In genomic region chr4:124849631-124850260, GRCm38 (mm10) we compare ENCODE assay signal across 8 mouse cellular contexts. TPM values are rescaled to one million over a fixed set of nuclear protein-coding genes. Genes with fewer than 3 reads are reported as not detected.
A peak's percentile ranks its signal among the peaks of the same experiment; 100 is the strongest.
DNase-seq lines count a peak whose midpoint lies in the region; ATAC-seq and TF ChIP-seq lines count a peak whose summit lies in the region.

No protein-coding gene starts in this region.

- H3K4me2 ChIP-seq in forebrain, embryonic 13.5 days, result peak overlapping the region; percentile 94
- peak overlapping the region; percentile 71 for H3K4me2 ChIP-seq in heart, postnatal 0 days (ENCODE audit: low read depth, low read length)
- H3K4me2 ChIP-seq in liver, embryonic 16.5 days (ENCODE audit: low read depth, low read length), result peak overlapping the region; percentile 95

- TF ChIP-seq EP300 in heart, postnatal 0 days (IDR thresholded peaks at IDR 0.05; ENCODE audit: low read depth), result no peak

- no peaks in the 10 kb centered on the region for H3K27me3 ChIP-seq in forebrain, embryonic 13.5 days
- H3K27me3 ChIP-seq in heart, postnatal 0 days (ENCODE audit: control insufficient read depth, insufficient read depth, low read length), result no peaks in the 10 kb centered on the region
- no peaks in the 10 kb centered on the region for H3K27me3 ChIP-seq in liver, embryonic 16.5 days (ENCODE audit: control insufficient read depth, insufficient read depth, low read depth, low read length)

- H3K4me1 ChIP-seq in brown adipose tissue, adult 24 weeks (ENCODE audit: control insufficient read depth, insufficient read depth, insufficient read length, low read length), result peaks cover 2% of the 10 kb centered on the region; the same call in 1 of the 2 replicates
- peaks cover 35% of the 10 kb centered on the region for H3K4me1 ChIP-seq in forebrain, embryonic 13.5 days
- peaks cover 15% of the 10 kb centered on the region for H3K4me1 ChIP-seq in heart, postnatal 0 days (ENCODE audit: control insufficient read depth, insufficient read depth)
- peaks cover 24% of the 10 kb centered on the region for H3K4me1 ChIP-seq in liver, embryonic 16.5 days (ENCODE audit: control insufficient read depth, low read depth, low read length)

- peak; percentile 53 for ATAC-seq in forebrain, embryonic 13.5 days
- no peak; the same call in 1 of the 2 replicates for ATAC-seq in heart, postnatal 0 days (ENCODE audit: insufficient read depth, low read depth)
- no peak for ATAC-seq in liver, embryonic 16.5 days (ENCODE audit: low read depth)

- DNase-seq in NIH3T3 (ENCODE audit: low read depth), result peak; percentile 76
- peak; percentile 55 for DNase-seq in heart, postnatal 0 days (ENCODE audit: low spot score)
- DNase-seq in kidney, postnatal 36 days, result peak; percentile 73 to 74
- DNase-seq in ovary, postnatal 10 days (ENCODE audit: low spot score), result peak; percentile 47
- DNase-seq in yolk sac, embryonic 10.5 days (ENCODE audit: low spot score), result no peak

- H3K4me3 ChIP-seq in brown adipose tissue, adult 24 weeks (ENCODE audit: insufficient read depth, low read depth, low read length), result peak overlapping the region; percentile 68
- peak overlapping the region; percentile 100 for H3K4me3 ChIP-seq in forebrain, embryonic 13.5 days
- peak overlapping the region; percentile 91 for H3K4me3 ChIP-seq in heart, postnatal 0 days (ENCODE audit: low read depth, low read length)
- peak overlapping the region; percentile 94 for H3K4me3 ChIP-seq in liver, embryonic 16.5 days (ENCODE audit: low read depth, low read length)

- peak overlapping the region; percentile 60 for H3K27ac ChIP-seq in brown adipose tissue, adult 24 weeks (replicated peaks; ENCODE audit: low read depth, low read length)
- peak overlapping the region; percentile 94 for H3K27ac ChIP-seq in forebrain, embryonic 13.5 days
- H3K27ac ChIP-seq in heart, postnatal 0 days (ENCODE audit: low read depth), result peak overlapping the region; percentile 90
- H3K27ac ChIP-seq in liver, embryonic 16.5 days (ENCODE audit: low read length), result peak overlapping the region; percentile 80

- peak overlapping the region; percentile 93 for H3K9ac ChIP-seq in forebrain, embryonic 13.5 days
- H3K9ac ChIP-seq in heart, postnatal 0 days (replicated peaks; ENCODE audit: low read depth, low read length), result peak overlapping the region; percentile 86
- peak overlapping the region; percentile 84 for H3K9ac ChIP-seq in liver, embryonic 16.5 days (ENCODE audit: low read depth, low read length)

- H3K36me3 ChIP-seq in forebrain, embryonic 13.5 days (ENCODE audit: poor library complexity, severe bottlenecking), result peaks cover 40% of the 10 kb centered on the region
- H3K36me3 ChIP-seq in heart, postnatal 0 days (replicated peaks; ENCODE audit: control insufficient read depth, insufficient read depth, low read length), result peaks cover 23% of the 10 kb centered on the region
- H3K36me3 ChIP-seq in liver, embryonic 16.5 days (ENCODE audit: control insufficient read depth, insufficient read depth), result peaks cover 4% of the 10 kb centered on the region

- H3K9me3 ChIP-seq in forebrain, embryonic 13.5 days (replicated peaks), result no peaks in the 10 kb centered on the region
- H3K9me3 ChIP-seq in heart, postnatal 0 days (replicated peaks; ENCODE audit: control insufficient read depth, low read length), result no peaks in the 10 kb centered on the region
- H3K9me3 ChIP-seq in liver, embryonic 16.5 days (replicated peaks; ENCODE audit: control insufficient read depth, low read length), result no peaks in the 10 kb centered on the region

- WGBS in forebrain, embryonic 13.5 days, result under 1% methylated on average over 23 of the region's 24 CpGs
- 0% methylated on average over 24 of the region's 24 CpGs for WGBS in heart, postnatal 0 days
- WGBS in liver, embryonic 16.5 days (ENCODE audit: insufficient replicate concordance), result 11% methylated on average over 24 of the region's 24 CpGs

- TF ChIP-seq CTCF in heart, postnatal 0 days (IDR thresholded peaks at IDR 0.05; ENCODE audit: low read depth), result no peak

RNA-seq across cellular contexts. Expression of gene Yrdc, which starts 0.7 kb away (rescaled TPM):
- polyA plus RNA-seq in brown adipose tissue, adult 24 weeks (2012; ENCODE audit: insufficient read depth, insufficient read length, missing spikeins), result 15.8 and 17.4 TPM in 2 replicates
- 45.8 and 51.4 TPM in 2 replicates for polyA plus RNA-seq in forebrain, embryonic 13.5 days (2015; fragmentation: Nextera tagmentation; extraction: Ambion mirVana)
- total RNA-seq in heart, postnatal 0 days (2014; rRNA removed; ENCODE audit: low replicate concordance), result 31.8 and 41.3 TPM in 2 replicates
- 15.8 and 16.9 TPM in 2 replicates for polyA plus RNA-seq in heart, postnatal 0 days (2015; fragmentation: Nextera tagmentation; extraction: Ambion mirVana)
- polyA plus RNA-seq in liver, embryonic 16.5 days (2015; fragmentation: Nextera tagmentation; extraction: Ambion mirVana), result 10.6 and 12.5 TPM in 2 replicates

RNA-seq across cellular contexts. Expression of gene 1110065P20Rik, which starts 1.2 kb away (rescaled TPM):
- 37.8 and 44.1 TPM in 2 replicates for polyA plus RNA-seq in brown adipose tissue, adult 24 weeks (2012; ENCODE audit: insufficient read depth, insufficient read length, missing spikeins)
- 59.2 and 63.6 TPM in 2 replicates for polyA plus RNA-seq in forebrain, embryonic 13.5 days (2015; fragmentation: Nextera tagmentation; extraction: Ambion mirVana)
- total RNA-seq in heart, postnatal 0 days (2014; rRNA removed; ENCODE audit: low replicate concordance), result 70.2 and 127 TPM in 2 replicates
- 51.5 and 54.3 TPM in 2 replicates for polyA plus RNA-seq in heart, postnatal 0 days (2015; fragmentation: Nextera tagmentation; extraction: Ambion mirVana)
- polyA plus RNA-seq in liver, embryonic 16.5 days (2015; fragmentation: Nextera tagmentation; extraction: Ambion mirVana), result 8.3 and 11.1 TPM in 2 replicates

RNA-seq across cellular contexts. Expression of gene Maneal, which starts 12.2 kb away (rescaled TPM):
- polyA plus RNA-seq in brown adipose tissue, adult 24 weeks (2012; ENCODE audit: insufficient read depth, insufficient read length, missing spikeins), result 0.42 TPM in 1 of 2 replicates, not detected in the other
- 5.1 and 5.7 TPM in 2 replicates for polyA plus RNA-seq in forebrain, embryonic 13.5 days (2015; fragmentation: Nextera tagmentation; extraction: Ambion mirVana)
- 0.39 TPM in 1 of 2 replicates, not detected in the other for total RNA-seq in heart, postnatal 0 days (2014; rRNA removed; ENCODE audit: low replicate concordance)
- 0.04 and 0.11 TPM in 2 replicates for polyA plus RNA-seq in heart, postnatal 0 days (2015; fragmentation: Nextera tagmentation; extraction: Ambion mirVana)
- 0.02 TPM in 1 of 2 replicates, not detected in the other for polyA plus RNA-seq in liver, embryonic 16.5 days (2015; fragmentation: Nextera tagmentation; extraction: Ambion mirVana)

RNA-seq across cellular contexts. Expression of gene Epha10, which starts 31.0 kb away (rescaled TPM):
- not detected in 2 replicates for polyA plus RNA-seq in brown adipose tissue, adult 24 weeks (2012; ENCODE audit: insufficient read depth, insufficient read length, missing spikeins)
- polyA plus RNA-seq in forebrain, embryonic 13.5 days (2015; fragmentation: Nextera tagmentation; extraction: Ambion mirVana), result 0.94 and 1.2 TPM in 2 replicates
- not detected in 2 replicates for total RNA-seq in heart, postnatal 0 days (2014; rRNA removed; ENCODE audit: low replicate concordance)
- polyA plus RNA-seq in heart, postnatal 0 days (2015; fragmentation: Nextera tagmentation; extraction: Ambion mirVana), result not detected in 2 replicates
- polyA plus RNA-seq in liver, embryonic 16.5 days (2015; fragmentation: Nextera tagmentation; extraction: Ambion mirVana), result 0.02 TPM in 1 of 2 replicates, not detected in the other

RNA-seq across cellular contexts. Expression of gene Mtf1, which starts 47.8 kb away (rescaled TPM):
- 6.2 and 6.9 TPM in 2 replicates for polyA plus RNA-seq in brown adipose tissue, adult 24 weeks (2012; ENCODE audit: insufficient read depth, insufficient read length, missing spikeins)
- polyA plus RNA-seq in forebrain, embryonic 13.5 days (2015; fragmentation: Nextera tagmentation; extraction: Ambion mirVana), result 15.8 and 16.4 TPM in 2 replicates
- 4.8 and 7.1 TPM in 2 replicates for total RNA-seq in heart, postnatal 0 days (2014; rRNA removed; ENCODE audit: low replicate concordance)
- 9.0 and 9.5 TPM in 2 replicates for polyA plus RNA-seq in heart, postnatal 0 days (2015; fragmentation: Nextera tagmentation; extraction: Ambion mirVana)
- polyA plus RNA-seq in liver, embryonic 16.5 days (2015; fragmentation: Nextera tagmentation; extraction: Ambion mirVana), result 8.5 and 10.1 TPM in 2 replicates
